Mouse (Mus musculus): Measurements from ENCODE around the gene Sltm. TPM values are rescaled to one million over a fixed set of nuclear protein-coding genes. Genes with fewer than 3 reads are reported as not detected.

Gene Sltm
- polyA plus RNA-seq, 1 experiment from 2014 or later = 54.6 TPM

GRCm38 (mm10) chr9:70590775-70591174 lies 48.2 kb downstream of the Sltm start:
- DNase-seq (ENCODE audit: low read depth, low spot score) (no peak), ATAC-seq (no peak)
- ChIA-PET POLR2A (interaction anchor here (1.6 kb wide), 1 partner anchor 8 kb away, joined by 6 read pairs; no protein-coding TSS in a partner anchor), CTCF (interaction anchor here (1.2 kb wide), 1 partner anchor 28 kb away, joined by 3 read pairs; no protein-coding TSS in a partner anchor)
- H3K27me3 ChIP-seq = no peaks in the 10 kb centered on the region
- in situ Hi-C loops (cut with MboI; ENCODE audit: low pct_unique_long_range_greater_than_20kb) = no loop called here
- no peak for TF ChIP-seq CTCF (IDR thresholded peaks at IDR 0.05)

GRCm38 (mm10) chr9:70591486-70591885 lies 48.9 kb downstream of the Sltm start:
- DNase-seq (ENCODE audit: low read depth, low spot score) (no peak), ATAC-seq (no peak)
- in situ Hi-C loops (cut with MboI; ENCODE audit: low pct_unique_long_range_greater_than_20kb) = no loop called here
- ChIA-PET POLR2A (interaction anchor here (1.6 kb wide), 1 partner anchor 9 kb away, joined by 6 read pairs; no protein-coding TSS in a partner anchor), CTCF (no interaction called here)
- H3K27me3 ChIP-seq = no peaks in the 10 kb centered on the region
- TF ChIP-seq CTCF (IDR thresholded peaks at IDR 0.05) = no peak

GRCm38 (mm10) chr9:70598271-70598670 lies 55.7 kb downstream of the Sltm start:
- H3K27me3 ChIP-seq = no peaks in the 10 kb centered on the region
- no peak for ATAC-seq
- TF ChIP-seq CTCF (IDR thresholded peaks at IDR 0.05) = no peak
- ChIA-PET POLR2A (interaction anchor here (0.5 kb wide), 1 partner anchor 664 kb away, joined by 3 read pairs; no protein-coding TSS in a partner anchor), CTCF (no interaction called here)
- in situ Hi-C loops (cut with MboI; ENCODE audit: low pct_unique_long_range_greater_than_20kb) = no loop called here
- DNase-seq (ENCODE audit: low read depth, low spot score) = no peak

GRCm38 (mm10) chr9:70602186-70602845 lies 59.8 kb downstream of the Sltm start:
- ATAC-seq = no peak
- ChIA-PET POLR2A (no interaction called here), CTCF (interaction anchor here (1.0 kb wide), 1 partner anchor 19 kb away, joined by 3 read pairs; no protein-coding TSS in a partner anchor)
- no peak for TF ChIP-seq CTCF (IDR thresholded peaks at IDR 0.05)
- in situ Hi-C loops (cut with MboI; ENCODE audit: low pct_unique_long_range_greater_than_20kb) = no loop called here
- no peak for DNase-seq (ENCODE audit: low read depth, low spot score)
- no peaks in the 10 kb centered on the region for H3K27me3 ChIP-seq

GRCm38 (mm10) chr9:70611026-70611673 lies 68.6 kb downstream of the Sltm start:
- no peak for TF ChIP-seq CTCF (IDR thresholded peaks at IDR 0.05)
- DNase-seq (ENCODE audit: low read depth, low spot score) (no peak), ATAC-seq (no peak)
- no peaks in the 10 kb centered on the region for H3K27me3 ChIP-seq
- ChIA-PET CTCF (interaction anchor here (1.1 to 1.4 kb wide), 2 partner anchors 11 to 75 kb away, joined by 3 to 4 read pairs; no protein-coding TSS in a partner anchor), POLR2A (interaction anchor here (0.5 kb wide), 1 partner anchor 72 kb away, joined by 5 read pairs; no protein-coding TSS in a partner anchor)
- in situ Hi-C loops (cut with MboI; ENCODE audit: low pct_unique_long_range_greater_than_20kb) = no loop called here

- CTCF ChIA-PET = interaction anchor here (0.7 kb wide), 1 partner anchor 25 kb away, joined by 3 read pairs; no protein-coding TSS in a partner anchor
- in situ Hi-C loops (cut with MboI; ENCODE audit: low pct_unique_long_range_greater_than_20kb) = no loop called here
- no peak for DNase-seq (ENCODE audit: low read depth, low spot score)
- ATAC-seq = no peak
- POLR2A ChIA-PET = interaction anchor here (0.5 kb wide), 1 partner anchor 83 kb away, joined by 3 read pairs; no protein-coding TSS in a partner anchor
- no peak for TF ChIP-seq CTCF (IDR thresholded peaks at IDR 0.05)
- H3K27me3 ChIP-seq = no peaks in the 10 kb centered on the region
Measured at GRCm38 (mm10) chr9:70629711-70630110, 87.2 kb downstream of the Sltm start.

GRCm38 (mm10) chr9:70631665-70632064 lies 89.1 kb downstream of the Sltm start:
- H3K27me3 ChIP-seq = no peaks in the 10 kb centered on the region
- in situ Hi-C loops (cut with MboI; ENCODE audit: low pct_unique_long_range_greater_than_20kb) = no loop called here
- ATAC-seq = peak; percentile 84
- POLR2A ChIA-PET = interaction anchor here (0.6 kb wide), 1 partner anchor 38 kb away, joined by 3 read pairs; no protein-coding TSS in a partner anchor
- peak; percentile 56 for DNase-seq (ENCODE audit: low read depth, low spot score)
- no peak for TF ChIP-seq CTCF (IDR thresholded peaks at IDR 0.05)
- CTCF ChIA-PET = interaction anchor here (0.6 kb wide), 1 partner anchor 49 kb away, joined by 3 read pairs; no protein-coding TSS in a partner anchor

GRCm38 (mm10) chr9:70636748-70637147 lies 94.2 kb downstream of the Sltm start:
- in situ Hi-C loops (cut with MboI; ENCODE audit: low pct_unique_long_range_greater_than_20kb) = no loop called here
- TF ChIP-seq CTCF (IDR thresholded peaks at IDR 0.05) = no peak
- ATAC-seq (no peak), DNase-seq (ENCODE audit: low read depth, low spot score) (no peak)
- ChIA-PET CTCF (interaction anchor here (1.2 kb wide), 1 partner anchor 12 kb away, joined by 3 read pairs; no protein-coding TSS in a partner anchor), POLR2A (interaction anchor here (1.3 kb wide), 1 partner anchor 19 kb away, joined by 3 read pairs; the partner anchor contains the start of gene Gm10642)
- no peaks in the 10 kb centered on the region for H3K27me3 ChIP-seq

Other genes starting within 250 kb of the Sltm start
- 69.4 TPM for gene Ccnb2, start 121.2 kb upstream of the Sltm start, polyA plus RNA-seq (2021)
- gene Rnf111, start 39.0 kb upstream of the Sltm start, polyA plus RNA-seq (2021) = 27.3 TPM
- 0.54 TPM for gene Gm10642, start 113.5 kb downstream of the Sltm start, polyA plus RNA-seq (2021)
- 17.1 TPM for gene Mindy2, start 114.4 kb downstream of the Sltm start, polyA plus RNA-seq (2021)
- 108 TPM for gene Adam10, start 136.2 kb downstream of the Sltm start, polyA plus RNA-seq (2021)

Measured in Patski (cell line).